Mouse (Mus musculus) liver, embryonic 15.5 days (tissue): ENCODE measurements around the gene Kcnk3. TPM values are rescaled to one million over a fixed set of nuclear protein-coding genes. Genes with fewer than 3 reads are reported as not detected.

ENCODE experiments used
- ATAC-seq: fragments of 200-750 bp; cut with Nextera tagmentation; 2 replicates; pipeline ENCODE4 v1.8.0; 2017; ENCODE audit warnings: moderate number of reproducible peaks, mild to moderate bottlenecking, moderate library complexity; ENCODE audit not compliant: insufficient read depth
- H3K27ac ChIP-seq: fragments of 300-500 bp; sonication (generic); replicated peaks from 2 replicates; pipeline ENCODE4 v1.5.1; 2015; ENCODE audit warnings: mild to moderate bottlenecking, inconsistent platforms
- H3K27me3 ChIP-seq: fragments of 300-500 bp; sonication (generic); 2 replicates; pipeline ENCODE4 v1.6.1; 2015; ENCODE audit warnings: mild to moderate bottlenecking, inconsistent platforms
- H3K36me3 ChIP-seq: fragments of 300-500 bp; sonication (generic); replicated peaks from 2 replicates; pipeline ENCODE4 v1.6.1; 2015; ENCODE audit warnings: moderate library complexity, mild to moderate bottlenecking, inconsistent platforms
- H3K4me1 ChIP-seq: fragments of 300-500 bp; sonication (generic); replicated peaks from 2 replicates; pipeline ENCODE4 v1.6.1; 2015; ENCODE audit warnings: inconsistent platforms
- H3K4me2 ChIP-seq: fragments of 300-500 bp; sonication (generic); 2 replicates; pipeline ENCODE4 v1.6.1; 2015; ENCODE audit warnings: moderate library complexity, mild to moderate bottlenecking, inconsistent platforms
- H3K4me3 ChIP-seq: fragments of 300-500 bp; sonication (generic); replicated peaks from 2 replicates; pipeline ENCODE4 v1.5.1; 2015; ENCODE audit warnings: mild to moderate bottlenecking, inconsistent platforms
- H3K9ac ChIP-seq: fragments of 300-500 bp; sonication (generic); 2 replicates; pipeline ENCODE4 v1.6.1; 2015; ENCODE audit warnings: moderate library complexity, mild to moderate bottlenecking, inconsistent platforms
- H3K9me3 ChIP-seq: fragments of 300-500 bp; sonication (generic); replicated peaks from 2 replicates; pipeline ENCODE4 v1.6.1; 2016; ENCODE audit warnings: inconsistent platforms
- WGBS: fragments of 180-500 bp; shearing (Covaris S2); methylation state at CpG from one replicate; pipeline ENCODE4 v1.1.7; 2015; ENCODE audit warnings: mixed read lengths; ENCODE audit not compliant: insufficient replicate concordance; 5-methylcytosine and 5-hydroxymethylcytosine counted together
- microRNA-seq: library from miRNA; unstranded; fragments of <30 nt; microRNA quantifications from one replicate; pipeline ENCODE4, GENCODE M21; 2016
- polyA plus RNA-seq: library from polyadenylated mRNA; unstranded; fragments of >200 nt; fragmentation: Nextera tagmentation; extraction: Ambion mirVana; gene quantifications from 2 replicates; pipeline ENCODE4 v1.2.1, GENCODE M21; 2015

Gene Kcnk3
- polyA plus RNA-seq, 1 experiment from 2014 or later = 0.17 TPM

- H3K9ac ChIP-seq = no peak overlapping the region
- H3K4me1 ChIP-seq = peaks cover 38% of the 10 kb centered on the region
- no peaks in the 10 kb centered on the region for H3K9me3 ChIP-seq
- no peak overlapping the region for H3K4me2 ChIP-seq
- no peak overlapping the region for H3K27ac ChIP-seq
- no peak overlapping the region for H3K4me3 ChIP-seq
- no peaks in the 10 kb centered on the region for H3K27me3 ChIP-seq
- ATAC-seq = no peak
- peaks cover 73% of the 10 kb centered on the region for H3K36me3 ChIP-seq
- WGBS = 71% methylated on average over 7 of the region's 7 CpGs
These were observed 82.1 kb downstream of the Kcnk3 start for GRCm38 (mm10) chr5:30670091-30670490.

GRCm38 (mm10) chr5:30674001-30674400, 86.0 kb downstream of the Kcnk3 start:
- H3K9ac ChIP-seq = no peak overlapping the region
- ATAC-seq = no peak
- H3K27ac ChIP-seq = 0 out of 2 replicates have a peak overlapping the region, but pooled peaks have one; percentile 5
- H3K4me2 ChIP-seq = no peak overlapping the region
- 79% methylated on average over 7 of the region's 7 CpGs for WGBS
- H3K27me3 ChIP-seq = no peaks in the 10 kb centered on the region
- H3K36me3 ChIP-seq = peaks cover 95% of the 10 kb centered on the region
- H3K4me1 ChIP-seq = peaks cover 11% of the 10 kb centered on the region
- H3K9me3 ChIP-seq = no peaks in the 10 kb centered on the region
- no peak overlapping the region for H3K4me3 ChIP-seq

Small RNA genes within 50 kb of the gene (microRNA-seq; reads per million reads assigned to microRNA genes)
- gene Mir5625 = 0.76 reads per million

Other genes with a start within 250 kb of the Kcnk3 start
- gene Otof, start 126.2 kb upstream of the Kcnk3 start, polyA plus RNA-seq = 0.07 TPM in 1 of 2 replicates, not detected in the other
- gene 1700001C02Rik, start 122.1 kb upstream of the Kcnk3 start, polyA plus RNA-seq = not detected in 2 replicates
- gene Cib4, start 42.3 kb upstream of the Kcnk3 start, polyA plus RNA-seq = not detected in 2 replicates
- 10.7 and 11.6 TPM in 2 replicates for gene Slc35f6, start 59.8 kb downstream of the Kcnk3 start, polyA plus RNA-seq
- gene Cenpa, start 78.6 kb downstream of the Kcnk3 start, polyA plus RNA-seq = 180 and 194 TPM in 2 replicates
- 0.29 and 0.52 TPM in 2 replicates for gene Dpysl5, start 123.4 kb downstream of the Kcnk3 start, polyA plus RNA-seq
- gene Mapre3, start 226.5 kb downstream of the Kcnk3 start, polyA plus RNA-seq = 2.9 and 3.2 TPM in 2 replicates